Mouse (Mus musculus): Measurements from ENCODE around the gene Tfb1m.

Tfb1m gene

DNA sequence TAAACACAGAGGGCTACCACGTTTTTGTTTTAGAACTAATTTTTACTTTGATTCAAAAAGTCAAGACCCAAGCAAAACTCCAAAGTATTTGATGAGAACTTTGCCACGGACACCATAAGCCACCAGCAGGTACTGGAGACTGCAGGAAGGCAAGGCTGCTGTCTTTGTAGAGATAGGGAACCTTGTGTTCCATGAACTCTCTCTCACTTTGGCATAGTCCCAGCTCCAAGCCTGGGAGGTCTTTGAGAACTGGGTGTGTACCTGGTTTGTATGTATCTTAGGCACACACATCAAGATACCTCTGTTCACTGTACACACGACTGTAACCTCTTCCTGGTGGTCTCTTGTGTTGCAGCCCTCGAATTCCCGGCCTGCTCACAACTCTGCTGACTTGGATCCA is 43.3 kb downstream of the Tfb1m start:
- DNase-seq (ENCODE audit: low spot score), result no peak

DNA sequence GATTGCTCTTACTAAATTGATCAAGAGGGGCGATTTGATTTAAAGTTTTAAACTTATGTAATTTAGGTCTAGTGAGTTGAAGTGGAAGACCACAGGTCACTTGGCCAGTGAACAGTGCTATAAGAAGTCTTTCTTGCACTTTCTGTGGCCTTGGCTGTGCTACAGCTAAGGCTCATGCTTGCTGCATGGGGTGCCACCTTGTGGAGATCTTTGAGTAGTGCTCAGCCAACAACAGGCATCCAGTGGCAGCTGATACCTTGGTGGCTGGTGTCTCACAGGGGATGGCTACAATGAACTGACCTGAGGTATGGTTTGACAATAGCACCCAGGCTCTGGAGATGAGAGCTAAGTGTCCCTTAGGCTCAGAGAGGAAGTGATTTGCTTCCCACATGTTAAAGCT is 47.7 kb downstream of the Tfb1m start:
- DNase-seq (ENCODE audit: low spot score), result no peak

DNA sequence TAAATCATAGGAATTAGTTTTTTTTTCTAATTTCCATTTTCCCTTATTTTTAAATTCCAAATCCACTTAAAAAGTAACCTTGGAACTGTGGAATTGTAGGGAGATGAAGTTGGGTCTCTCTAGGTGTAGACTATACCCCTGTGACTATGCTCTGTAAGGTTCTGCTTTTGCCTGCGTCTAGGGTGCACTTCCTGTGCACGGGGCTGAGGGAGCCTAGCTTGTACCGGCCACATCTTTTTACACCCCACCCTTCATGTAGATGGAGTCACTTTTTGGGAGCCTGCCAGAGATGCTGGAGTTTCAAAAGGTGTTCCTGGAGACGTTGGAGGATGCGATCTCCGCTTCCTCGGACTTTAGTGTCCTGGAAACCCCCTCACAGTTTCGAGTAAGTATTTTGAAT is 51.1 kb downstream of the Tfb1m start:
- no peak for DNase-seq (ENCODE audit: low spot score)

DNA sequence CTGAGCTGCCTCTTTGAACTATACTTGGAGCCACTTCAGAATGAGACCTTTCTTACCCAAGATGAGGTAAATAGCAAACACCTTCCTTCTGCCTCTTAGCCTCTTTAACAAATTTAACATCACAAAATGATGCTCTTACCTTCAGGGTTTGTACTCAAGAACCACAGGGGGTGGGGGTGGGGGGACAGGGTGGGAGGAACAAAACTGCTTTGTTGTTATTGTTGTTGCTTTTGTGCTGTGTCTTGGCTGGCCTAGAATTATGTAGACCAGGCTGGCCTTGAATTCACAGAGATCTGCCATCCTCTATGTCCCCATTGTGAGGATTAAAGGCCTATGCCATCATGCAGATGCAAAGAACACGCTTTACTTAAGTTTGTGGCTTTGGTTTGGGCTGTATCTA is 51.9 kb downstream of the Tfb1m start:
- DNase-seq (ENCODE audit: low spot score), result no peak

DNA sequence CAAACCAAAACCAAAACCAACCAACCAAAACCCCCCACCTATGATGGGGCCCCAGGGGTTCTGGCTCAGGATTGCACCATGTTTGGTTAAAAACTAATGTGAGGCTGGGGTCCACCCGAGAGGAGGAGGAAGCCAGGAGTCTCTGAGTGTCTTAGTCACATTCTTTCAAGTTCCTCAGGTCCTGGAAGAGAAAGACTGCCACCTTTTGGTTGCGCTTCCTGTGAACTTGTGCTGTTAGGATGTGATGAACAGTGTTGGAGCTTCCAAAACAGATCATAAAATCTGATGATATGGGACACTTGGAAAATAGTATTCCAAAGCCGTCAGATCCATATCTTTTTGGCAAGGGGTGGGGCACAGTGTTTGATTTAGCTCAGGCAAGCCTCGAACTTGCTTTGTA is 56.6 kb downstream of the Tfb1m start:
- no peak for DNase-seq (ENCODE audit: low spot score)

DNA sequence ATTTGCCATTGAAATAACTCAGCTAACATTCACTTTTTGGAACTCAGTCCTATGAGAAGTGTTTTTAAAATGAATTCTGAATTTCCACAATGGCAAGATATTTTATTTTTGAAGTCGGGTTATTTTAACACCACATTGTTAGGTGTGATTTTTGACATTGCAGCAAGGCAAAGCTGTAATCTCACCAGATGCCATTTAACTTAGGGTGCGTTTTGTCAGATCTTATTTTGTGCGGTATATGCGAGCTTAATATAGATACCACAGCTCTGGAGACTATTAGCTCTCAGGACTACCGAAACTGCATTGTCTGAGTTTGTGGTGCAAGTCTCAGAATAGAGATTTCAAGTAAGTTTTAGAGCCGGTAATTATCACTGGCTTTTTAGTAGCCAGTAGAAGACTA is 57.5 kb downstream of the Tfb1m start:
- DNase-seq (ENCODE audit: low spot score), result no peak

DNA sequence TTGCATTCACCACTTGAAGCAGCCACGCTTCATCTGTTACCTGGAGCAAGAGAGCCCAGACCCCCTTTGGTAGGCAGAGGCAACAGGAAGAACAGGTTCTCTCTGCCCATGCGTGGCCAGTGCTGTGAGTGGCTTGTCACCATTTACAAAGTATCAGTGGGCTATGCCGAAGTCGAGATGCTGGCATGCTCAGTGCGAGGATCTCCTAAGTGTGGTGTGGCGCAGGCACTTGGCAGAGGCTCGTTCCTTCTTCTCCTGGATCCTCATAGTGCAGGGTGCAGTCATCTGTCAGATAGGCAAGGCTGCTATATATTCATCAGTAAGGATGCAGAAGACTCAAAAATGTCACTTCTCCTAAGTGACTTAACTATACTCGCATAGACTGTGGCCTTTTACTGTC is 58.1 kb downstream of the Tfb1m start:
- no peak for DNase-seq (ENCODE audit: low spot score)

DNA sequence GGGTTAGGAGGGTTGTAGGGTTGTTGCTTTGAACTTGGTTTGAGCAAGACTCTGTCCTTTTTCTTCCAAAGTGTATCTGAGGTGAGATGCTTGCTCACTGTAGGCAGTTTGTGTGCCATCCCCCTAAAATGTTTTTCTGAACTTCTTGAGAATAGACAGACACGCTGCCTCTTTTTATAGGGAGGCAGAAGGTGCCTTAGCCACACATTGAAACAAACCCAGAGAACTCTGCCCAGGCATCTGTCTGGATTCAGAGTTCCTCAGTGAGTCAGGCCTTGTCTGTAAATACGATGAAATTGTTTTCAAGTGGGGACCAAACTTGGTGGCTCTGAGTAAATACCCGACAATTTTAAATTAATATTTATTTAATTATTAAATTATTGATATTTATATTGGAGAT is 59.0 kb downstream of the Tfb1m start:
- no peak for DNase-seq (ENCODE audit: low spot score)

DNA sequence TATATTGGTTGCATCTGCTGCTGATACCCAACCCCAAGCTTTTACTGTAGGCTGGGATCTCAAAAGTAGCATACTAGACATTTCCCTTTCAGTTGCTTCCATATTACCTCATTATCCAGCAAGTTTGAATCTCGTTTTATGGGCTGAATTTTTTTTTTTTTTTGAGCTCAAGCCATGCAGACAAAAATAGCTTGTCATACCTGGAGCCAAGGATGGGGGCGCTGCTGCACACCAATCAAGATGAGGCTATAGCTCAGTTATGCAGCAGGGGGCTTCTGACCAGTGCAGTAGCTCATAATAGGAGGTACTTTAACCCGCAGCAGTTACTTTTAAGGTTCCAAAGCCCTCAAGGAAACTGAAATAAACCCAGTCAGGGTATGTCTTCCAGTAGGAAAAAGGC is 59.5 kb downstream of the Tfb1m start:
- DNase-seq (ENCODE audit: low spot score), result no peak

DNA sequence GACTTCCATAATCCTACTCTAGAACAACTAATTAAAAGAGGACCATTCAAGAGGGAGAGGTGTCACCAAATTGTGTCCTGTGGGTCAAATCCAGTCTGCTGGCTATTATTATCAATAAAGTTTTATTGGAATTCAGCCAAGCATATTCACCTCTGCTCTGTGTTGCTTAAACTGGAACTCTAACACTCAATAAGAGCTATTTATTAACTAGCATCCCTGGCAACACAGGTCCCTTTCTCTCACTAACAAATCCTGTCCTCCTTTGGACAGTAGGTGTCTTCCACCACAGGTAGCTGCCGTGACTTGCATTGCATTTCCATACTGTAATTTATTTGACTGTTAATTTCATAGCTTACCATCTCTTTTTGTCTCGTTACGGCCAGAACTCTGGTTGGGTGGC is 61.5 kb downstream of the Tfb1m start:
- no peak for DNase-seq (ENCODE audit: low spot score)

DNA sequence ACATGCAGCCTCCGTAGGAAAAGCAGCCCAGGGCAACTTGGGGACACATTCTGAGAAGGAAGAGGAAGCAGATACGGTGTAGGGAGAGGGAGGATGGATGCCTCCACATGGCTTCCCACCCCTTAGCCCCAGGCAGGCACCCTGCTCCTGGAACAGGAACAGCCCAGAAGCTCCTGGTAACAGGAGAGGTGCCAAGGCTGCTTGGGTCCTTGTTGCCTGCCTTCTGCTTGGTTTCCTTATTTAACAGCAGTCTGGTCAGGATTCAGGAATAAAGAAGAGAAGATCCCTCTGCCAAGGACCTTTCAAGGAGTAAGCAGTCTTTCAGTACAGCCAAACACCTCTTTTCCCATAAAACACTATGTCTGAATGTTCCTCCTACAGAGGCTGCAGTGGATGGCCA is 62.0 kb downstream of the Tfb1m start:
- no peak for DNase-seq (ENCODE audit: low spot score)

DNA sequence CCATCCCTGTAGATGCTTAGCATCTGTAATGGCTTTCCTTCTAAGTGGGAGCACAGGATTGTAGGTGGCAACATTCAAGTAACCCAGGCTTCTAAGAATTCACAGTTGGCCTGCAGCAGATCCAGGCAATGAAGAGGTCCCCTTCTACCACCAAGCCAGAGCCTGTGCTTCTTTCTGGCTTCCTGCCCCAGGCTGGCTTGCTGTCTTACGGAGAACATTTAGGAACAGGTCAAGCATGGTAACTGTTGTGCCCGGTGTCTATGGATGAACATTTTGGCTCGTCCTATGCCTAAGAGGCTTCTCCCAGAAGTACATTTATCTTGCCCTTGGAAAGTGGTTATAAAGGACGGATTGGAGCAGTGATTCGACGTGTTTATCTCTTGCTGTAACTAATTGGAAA is 65.9 kb downstream of the Tfb1m start:
- no peak for DNase-seq (ENCODE audit: low spot score)

DNA sequence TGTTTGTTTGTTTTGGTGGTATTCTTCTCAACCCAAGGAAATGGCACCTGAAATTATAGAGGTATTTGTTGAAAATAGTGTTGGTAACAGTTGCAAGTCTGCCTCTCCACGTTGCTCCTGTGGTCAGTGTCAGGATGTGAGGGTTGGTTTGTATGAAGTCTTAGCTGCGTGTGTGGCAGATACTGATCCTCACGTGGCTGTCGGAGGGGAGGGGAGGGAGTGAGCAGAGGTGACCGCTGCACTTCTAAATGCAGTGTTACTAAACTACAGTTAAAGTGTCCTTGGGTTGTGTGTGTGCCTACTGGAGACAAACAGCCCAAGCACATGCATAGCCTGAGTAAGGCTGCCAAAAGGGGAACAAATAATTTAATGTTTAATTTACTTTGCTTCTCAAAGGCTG is 66.5 kb downstream of the Tfb1m start:
- DNase-seq (ENCODE audit: low spot score), result no peak

DNA sequence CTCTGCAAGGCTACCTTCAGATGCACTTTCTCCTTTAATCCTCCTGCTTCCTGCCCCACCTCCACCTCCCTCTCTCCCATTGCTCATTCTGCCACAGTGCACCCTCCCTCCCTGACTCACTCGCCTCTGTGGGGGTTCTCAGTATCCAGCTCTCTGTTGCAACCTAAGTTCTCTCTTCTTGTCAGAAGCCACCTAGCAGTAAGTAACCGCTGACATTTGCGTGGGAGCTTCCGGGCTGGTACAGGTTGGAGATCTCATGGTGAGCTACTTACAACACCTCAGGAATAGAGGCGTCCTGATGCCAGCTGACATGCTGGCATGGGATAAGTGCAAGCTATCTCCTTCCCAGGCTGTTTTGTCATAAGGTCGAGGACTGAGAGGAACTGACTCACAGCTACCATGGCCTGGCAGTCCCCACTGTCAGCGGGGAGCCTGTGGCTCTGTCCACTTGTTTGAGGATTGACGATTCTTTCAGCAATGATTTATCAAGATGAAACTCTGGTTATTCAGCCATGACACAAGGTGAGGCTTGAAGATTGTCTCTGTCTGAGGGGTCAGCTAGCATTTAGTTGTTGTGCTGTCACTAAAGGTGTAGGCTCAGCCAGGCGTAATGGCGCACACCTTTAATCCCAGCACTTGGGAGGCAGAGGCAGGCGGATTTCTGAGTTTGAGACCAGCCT is 67.2 kb downstream of the Tfb1m start:
- no peak for DNase-seq (ENCODE audit: low spot score)

DNA sequence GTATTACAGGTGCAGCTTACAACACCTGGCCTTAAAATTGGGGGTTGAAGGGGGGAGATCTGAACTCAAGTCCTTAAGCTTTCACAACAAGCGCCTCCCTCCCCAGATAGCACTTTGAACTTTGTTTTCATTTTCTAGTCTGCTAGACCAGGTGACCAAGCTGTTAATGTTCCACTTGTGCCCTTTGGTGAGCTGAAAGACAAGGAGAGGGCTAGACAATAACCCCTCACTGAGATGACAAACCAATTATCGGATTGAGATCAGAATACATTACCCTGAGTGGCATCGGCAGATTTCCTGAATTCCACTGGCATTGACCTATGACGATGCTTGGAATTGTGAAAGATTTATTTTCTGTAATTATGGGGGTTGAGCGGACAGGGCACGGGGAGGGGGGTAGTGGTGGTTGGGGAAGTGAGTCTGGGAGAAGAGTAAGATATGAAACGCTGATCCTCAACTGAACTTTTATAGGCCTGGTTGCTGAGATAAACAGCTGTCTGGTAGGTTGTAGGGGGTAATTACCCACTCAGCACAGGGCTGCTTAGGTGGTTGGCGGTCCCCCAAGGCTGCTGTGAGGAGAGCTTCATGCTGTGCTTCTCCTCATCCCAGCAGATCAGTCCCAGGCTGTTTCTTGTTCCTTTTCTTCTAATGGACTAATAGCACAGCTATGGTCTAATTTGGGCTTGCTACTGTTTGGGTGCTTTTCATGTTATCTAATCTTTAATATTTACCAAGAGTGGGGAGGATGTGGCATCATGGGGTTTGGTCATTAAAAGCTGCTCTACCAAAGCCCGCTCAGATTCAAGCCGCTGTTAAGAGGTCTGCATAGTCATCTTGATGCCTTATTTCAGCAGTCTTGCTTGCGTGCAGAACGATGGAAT is 69.6 kb downstream of the Tfb1m start:
- DNase-seq (ENCODE audit: low spot score), result no peak

DNA sequence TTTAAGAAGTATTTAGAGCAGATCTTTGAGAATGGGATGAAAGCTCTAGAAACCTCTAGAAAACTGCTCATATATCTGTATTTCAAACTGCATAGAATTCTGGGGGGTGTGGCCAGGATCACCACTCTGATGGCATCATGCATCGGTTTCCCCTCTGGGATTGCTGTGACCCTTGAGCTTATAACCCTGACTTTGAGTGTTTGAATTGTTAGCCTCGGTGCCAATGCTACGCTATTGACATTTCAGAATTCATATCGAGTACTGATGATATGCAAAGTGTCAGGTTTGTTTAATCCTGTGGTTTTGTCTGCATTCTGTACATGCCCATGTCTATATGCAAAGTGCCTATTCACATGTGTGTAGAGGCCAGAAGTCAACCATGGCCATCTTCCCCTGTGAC is 70.4 kb downstream of the Tfb1m start:
- DNase-seq (ENCODE audit: low spot score), result no peak

DNA sequence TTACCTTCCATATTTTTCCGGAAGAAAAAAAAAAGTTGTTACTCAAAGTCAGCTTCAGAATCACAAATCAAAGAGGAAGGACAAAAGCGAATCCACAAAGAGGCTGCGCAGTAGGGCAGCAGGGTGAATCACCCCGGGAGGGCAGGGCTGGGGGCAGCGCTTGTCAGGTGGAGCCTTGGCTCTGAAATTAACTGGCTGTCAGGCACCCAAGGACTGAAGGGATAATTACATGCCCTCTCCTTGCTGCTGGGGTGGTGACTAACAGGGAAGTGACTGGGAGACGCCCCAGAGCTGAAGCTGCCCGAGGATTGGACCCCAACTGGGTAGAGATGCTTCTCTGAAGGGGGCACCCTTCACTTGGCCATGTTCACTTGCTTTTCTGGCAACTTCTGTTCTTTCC is 71.7 kb downstream of the Tfb1m start:
- DNase-seq (ENCODE audit: low spot score), result no peak

DNA sequence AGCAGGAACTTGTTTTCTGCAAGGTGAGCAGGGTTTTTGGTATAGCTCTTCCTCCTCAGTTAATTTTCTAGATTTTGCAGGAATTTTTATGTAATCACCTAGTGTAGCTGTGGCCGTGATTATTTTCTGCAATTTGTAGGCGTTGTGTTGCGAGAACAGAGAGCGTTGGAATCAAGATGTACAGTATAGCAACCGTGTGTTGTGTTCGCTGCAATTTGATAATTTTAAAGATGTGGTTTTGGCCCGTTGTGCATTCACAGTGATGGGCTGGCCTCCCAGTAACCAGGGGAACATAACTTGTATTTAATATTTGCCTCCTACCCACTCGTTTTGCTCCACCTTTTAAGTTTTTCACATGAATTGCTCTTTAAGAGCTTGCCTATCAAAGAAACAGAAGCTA is 74.5 kb downstream of the Tfb1m start:
- no peak for DNase-seq (ENCODE audit: low spot score)

DNA sequence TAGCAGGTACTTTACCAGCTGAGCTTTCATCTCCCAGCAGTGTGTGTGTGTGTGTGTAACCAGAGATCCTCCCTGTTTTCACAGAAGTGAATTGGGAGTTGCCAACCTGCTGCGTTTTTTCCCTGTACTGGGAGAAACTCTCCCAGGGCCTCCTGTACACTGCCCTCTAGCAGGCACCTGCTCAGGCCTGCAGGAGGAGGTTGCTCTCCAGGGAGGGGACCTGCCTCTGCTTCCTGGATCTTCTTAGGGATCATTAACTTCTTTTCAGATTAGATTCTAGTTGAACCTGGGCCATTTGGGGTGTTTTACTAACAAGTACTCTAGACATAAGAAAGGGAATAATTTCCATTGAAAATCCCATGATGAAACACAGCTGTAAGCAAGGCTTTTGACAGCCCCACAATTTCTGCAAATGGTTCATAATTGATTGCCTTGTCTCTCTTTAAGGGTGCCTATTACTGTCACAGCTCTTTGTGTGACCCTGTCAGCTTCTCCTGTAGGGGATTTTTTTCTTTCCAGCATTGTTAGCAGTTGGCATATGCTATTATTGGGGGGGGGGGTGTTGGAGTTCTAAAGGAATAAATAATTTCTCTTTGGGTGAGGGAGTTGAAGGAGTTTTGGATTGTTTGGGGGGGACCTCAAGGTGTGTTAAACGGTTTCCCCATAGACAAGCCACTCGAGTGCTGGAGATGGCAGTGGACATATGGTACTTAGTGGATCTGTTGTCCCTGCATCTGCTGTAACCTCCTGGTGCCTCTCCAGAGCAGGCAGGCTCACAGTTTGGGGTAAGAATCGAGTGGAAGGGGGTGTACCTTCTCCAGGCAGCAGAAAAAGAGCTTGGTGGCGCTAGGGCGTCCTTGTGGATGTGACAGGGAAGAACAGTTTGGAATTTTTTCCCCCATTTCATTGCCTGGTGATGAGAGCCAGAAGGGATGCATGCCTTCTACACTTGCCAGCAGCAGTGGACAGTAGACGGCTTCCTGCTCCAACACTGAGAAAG is 75.7 kb downstream of the Tfb1m start:
- no peak for DNase-seq (ENCODE audit: low spot score)

DNA sequence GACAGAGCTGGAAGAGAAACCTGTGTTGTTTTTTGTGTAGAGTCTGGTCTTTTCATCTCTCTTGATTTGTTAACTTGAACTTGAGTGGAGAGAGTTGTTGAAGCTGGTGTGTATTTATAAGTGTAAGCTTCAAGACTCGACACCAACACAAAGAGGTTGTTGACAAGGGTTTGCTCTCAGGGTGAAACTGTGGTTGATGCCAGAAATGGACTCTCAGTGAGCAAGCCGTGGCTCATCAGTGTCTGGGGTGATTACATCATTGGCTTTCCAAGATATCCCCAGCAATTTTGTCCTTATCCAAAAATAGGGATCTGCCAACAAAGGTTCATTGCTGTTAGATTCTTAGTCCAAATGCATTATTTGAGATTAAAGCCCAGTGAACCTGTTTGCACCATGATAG is 81.0 kb downstream of the Tfb1m start:
- DNase-seq (ENCODE audit: low spot score), result no peak

DNA sequence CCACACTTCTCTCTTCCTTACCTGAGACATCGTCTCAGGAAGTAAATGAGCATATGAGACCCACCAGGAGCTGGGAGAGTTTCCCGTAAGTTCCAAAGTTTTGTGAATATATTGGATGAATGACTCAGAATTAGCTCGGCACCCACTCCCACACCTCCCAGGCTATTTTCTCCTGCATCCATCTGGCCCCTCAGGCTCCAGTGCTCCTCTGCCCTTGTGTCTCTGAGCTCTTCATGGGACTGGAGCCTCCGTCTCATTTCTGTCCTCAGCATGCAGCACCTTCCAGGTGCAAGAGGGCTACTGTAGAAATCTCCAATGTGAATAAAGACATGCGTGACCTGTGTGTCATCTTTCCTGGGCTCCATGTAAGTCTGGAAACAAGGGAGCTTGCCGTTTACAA is 85.6 kb downstream of the Tfb1m start:
- no peak for DNase-seq (ENCODE audit: low spot score)
